Mouse (Mus musculus): ENCODE results near the gene Adgrg3.

Gene Adgrg3

DNA sequence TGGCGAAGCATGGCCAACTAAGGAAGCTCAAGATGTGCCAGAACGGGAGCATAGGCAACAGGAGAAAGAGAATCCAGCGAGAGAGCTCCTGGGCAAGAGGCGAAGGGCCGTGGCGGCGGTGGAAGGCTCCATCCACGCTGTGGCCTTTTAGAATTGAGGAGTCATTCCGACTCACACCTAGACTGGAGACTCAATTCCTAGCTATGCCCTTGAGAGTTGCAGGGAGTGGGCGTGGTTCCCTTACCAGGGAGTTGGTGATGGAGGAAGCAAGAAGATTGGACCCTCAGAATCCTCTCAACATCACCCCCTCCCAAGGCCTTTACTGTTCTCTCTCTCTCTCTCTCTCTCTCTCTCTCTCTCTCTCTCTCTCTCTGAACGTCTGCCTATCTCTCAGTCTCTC lies 64.2 kb downstream of the Adgrg3 start:
- DNase-seq (ENCODE audit: low read depth) = peak; percentile 21

- no peak for DNase-seq (ENCODE audit: low read depth)
Measured at GRCm38 (mm10) chr8:95084261-95084660, 66.8 kb downstream of the Adgrg3 start.

DNA sequence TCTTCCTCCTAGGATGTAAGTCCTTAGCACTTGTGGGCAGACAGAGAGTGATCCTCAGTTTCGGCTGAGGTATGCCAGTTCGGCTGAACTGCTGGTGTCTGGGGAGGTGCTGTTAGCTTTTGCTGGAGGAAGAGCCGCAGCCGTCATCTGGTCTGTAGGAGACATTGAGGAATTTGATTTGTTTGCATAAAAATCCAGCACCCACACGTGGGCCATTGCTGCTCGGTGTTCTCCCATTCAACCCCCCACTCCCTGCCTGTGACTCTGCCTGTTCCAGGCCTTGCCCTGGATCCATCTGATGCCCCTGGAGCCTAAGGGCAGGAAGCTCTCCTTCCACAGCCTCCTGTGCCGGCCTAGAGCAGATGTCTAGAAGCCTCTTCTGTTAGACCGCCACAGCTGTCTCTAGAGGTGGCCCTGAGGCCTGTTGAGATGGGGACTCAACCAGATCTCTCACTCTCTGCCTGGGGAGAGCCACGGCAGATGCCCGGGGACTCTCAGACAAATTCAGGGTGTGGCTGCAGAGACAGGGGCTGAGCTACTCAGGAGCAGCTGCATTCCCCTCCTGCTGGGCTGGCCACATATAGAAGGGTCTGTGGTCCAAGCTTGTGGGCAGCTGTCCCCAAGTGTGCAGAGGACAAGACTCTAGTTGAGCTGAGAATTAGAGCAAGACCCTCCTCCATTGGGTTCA lies 67.4 kb downstream of the Adgrg3 start:
- DNase-seq (ENCODE audit: low read depth) = no peak

- no peak for DNase-seq (ENCODE audit: low read depth)
Measured at GRCm38 (mm10) chr8:95085432-95086141, 68.1 kb downstream of the Adgrg3 start.

DNA sequence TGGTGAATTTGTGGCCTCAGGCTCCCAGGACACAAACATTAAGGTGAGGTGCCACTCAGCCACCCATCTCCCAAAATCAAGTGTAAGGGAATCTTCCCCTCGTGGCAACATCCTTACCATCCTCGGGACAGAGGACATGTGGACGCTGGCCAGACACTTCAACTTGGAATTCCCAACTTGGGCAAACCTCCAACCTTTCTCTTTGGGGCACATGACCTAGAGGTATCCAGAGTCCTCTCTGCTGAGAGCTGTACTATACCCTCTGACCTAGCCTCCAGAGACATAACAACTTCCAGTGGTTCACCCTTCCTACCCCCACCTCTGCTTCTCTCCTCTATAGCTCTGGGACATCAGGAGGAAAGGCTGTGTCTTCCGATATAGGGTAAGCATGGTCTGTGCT lies 76.1 kb downstream of the Adgrg3 start:
- DNase-seq (ENCODE audit: low read depth) = no peak

Measured in c-Kit-positive CD71-positive TER-119-negative erythroid progenitor cells, embryonic 14.5 days (primary cell).